Mouse (Mus musculus): ENCODE data around the gene Mtor. TPM values are rescaled to one million over a fixed set of nuclear protein-coding genes. Genes with fewer than 3 reads are reported as not detected.

The Mtor gene
- 6.3 and 6.4 TPM in 2 replicates for polyA plus RNA-seq (2012; rRNA removed)

GRCm38 (mm10) chr4:148448179-148448852 lies at the start of gene Mtor:
TSS of gene Mtor (plus strand) at chr4:148448611.

GRCm38 (mm10) chr4:148444250-148444967 lies 4.0 kb upstream of the Mtor start, which contains the start of gene Ubiad1:
TSS of gene Ubiad1 (minus strand) at chr4:148444771.

GRCm38 (mm10) chr4:148500410-148500867 lies 52.0 kb downstream of the Mtor start, which contains the start of gene Angptl7:
TSS of gene Angptl7 (minus strand) at chr4:148500460.

GRCm38 (mm10) chr4:148558297-148559000 lies 110.0 kb downstream of the Mtor start, which contains the start of gene Exosc10:
TSS of gene Exosc10 (plus strand) at chr4:148558429.

GRCm38 (mm10) chr4:148591171-148591630 lies 142.8 kb downstream of the Mtor start, which contains the start of gene Srm:
TSS of gene Srm (plus strand) at chr4:148591503.

GRCm38 (mm10) chr4:148602357-148603120 lies 154.1 kb downstream of the Mtor start, which contains the start of gene Masp2:
TSS of gene Masp2 (plus strand) at chr4:148602554.

Other genes starting within 250 kb of the Mtor start
- gene Disp3, start 160.6 kb upstream of the Mtor start, polyA plus RNA-seq (2012; rRNA removed) = 0.01 and 0.05 TPM in 2 replicates
- gene Ubiad1, start 3.8 kb upstream of the Mtor start, polyA plus RNA-seq (2012; rRNA removed) = 5.5 and 6.2 TPM in 2 replicates
- gene Angptl7, start 51.8 kb downstream of the Mtor start, polyA plus RNA-seq (2012; rRNA removed) = 0.30 and 0.32 TPM in 2 replicates
- 19.9 and 22.6 TPM in 2 replicates for gene Exosc10, start 109.8 kb downstream of the Mtor start, polyA plus RNA-seq (2012; rRNA removed)
- gene Srm, start 142.9 kb downstream of the Mtor start, polyA plus RNA-seq (2012; rRNA removed) = 78.6 and 88.4 TPM in 2 replicates
- 15.1 and 17.6 TPM in 2 replicates for gene Masp2, start 153.9 kb downstream of the Mtor start, polyA plus RNA-seq (2012; rRNA removed)
- gene Tardbp, start 178.4 kb downstream of the Mtor start, polyA plus RNA-seq (2012; rRNA removed) = 285 and 314 TPM in 2 replicates
- gene Gm572, start 194.7 kb downstream of the Mtor start, polyA plus RNA-seq (2012; rRNA removed) = not detected in 2 replicates

Data from liver, embryonic 14 days (tissue).